Mouse (Mus musculus) limb, embryonic 13.5 days (tissue): ENCODE results near the gene Vcp. TPM values are rescaled to one million over a fixed set of nuclear protein-coding genes. Genes with fewer than 3 reads are reported as not detected.
A peak's percentile ranks its signal among the peaks of the same experiment; 100 is the strongest.
"Not testable (repeated sequence)": the region's sequence is repeated elsewhere in the genome, so short reads cannot be mapped to it uniquely, and the experiment has no call there.

ENCODE experiments used
- ATAC-seq: fragments of 200-750 bp; cut with Nextera tagmentation; 2 replicates; pipeline ENCODE4 v1.8.0; 2017; ENCODE audit warnings: low read depth, moderate number of reproducible peaks, moderate TSS enrichment; ENCODE audit not compliant: low FRiP score
- H3K27ac ChIP-seq: fragments of 300-500 bp; sonication (generic); 2 replicates; pipeline ENCODE4 v1.5.1; 2015; ENCODE audit warnings: inconsistent platforms, mild to moderate bottlenecking, moderate library complexity
- H3K27me3 ChIP-seq: fragments of 300-500 bp; sonication (generic); 2 replicates; pipeline ENCODE4 v1.6.1; 2015; ENCODE audit warnings: mild to moderate bottlenecking, inconsistent platforms
- H3K36me3 ChIP-seq: fragments of 300-500 bp; sonication (generic); 2 replicates; pipeline ENCODE4 v1.6.1; 2015; ENCODE audit warnings: inconsistent platforms, mild to moderate bottlenecking, moderate library complexity
- H3K4me1 ChIP-seq: fragments of 300-500 bp; sonication (generic); 2 replicates; pipeline ENCODE4 v1.6.1; 2015; ENCODE audit warnings: inconsistent platforms
- H3K4me2 ChIP-seq: fragments of 300-500 bp; sonication (generic); replicated peaks from 2 replicates; pipeline ENCODE4 v1.6.1; 2015; ENCODE audit warnings: inconsistent platforms, mild to moderate bottlenecking, moderate library complexity
- H3K4me3 ChIP-seq: fragments of 300-500 bp; sonication (generic); 2 replicates; pipeline ENCODE4 v1.5.1; 2015; ENCODE audit warnings: moderate library complexity, mild to moderate bottlenecking, inconsistent platforms
- H3K9ac ChIP-seq: fragments of 300-500 bp; sonication (generic); 2 replicates; pipeline ENCODE4 v1.6.1; 2015; ENCODE audit warnings: mild to moderate bottlenecking, inconsistent platforms
- H3K9me3 ChIP-seq: fragments of 300-500 bp; sonication (generic); 2 replicates; pipeline ENCODE4 v1.6.1; 2016; ENCODE audit warnings: inconsistent platforms
- WGBS: fragments of 180-500 bp; shearing (Covaris S2); methylation state at CpG from one replicate; pipeline ENCODE4 v1.1.7; 2015; 5-methylcytosine and 5-hydroxymethylcytosine counted together
- polyA plus RNA-seq: library from polyadenylated mRNA; unstranded; fragments of >200 nt; fragmentation: Nextera tagmentation; extraction: Ambion mirVana; gene quantifications from 2 replicates; pipeline ENCODE4 v1.2.1, GENCODE M21; 2015

Gene Vcp
- polyA plus RNA-seq = 598 and 608 TPM in 2 replicates

GRCm38 (mm10) chr4:43000141-43000986, at the start of gene Vcp:
TSS of gene Vcp (minus strand) at chr4:43000507.
- peak within 1 kb of the TSS; percentile 92 for H3K4me2 ChIP-seq
- peak within 1 kb of the TSS; percentile 97 for H3K4me3 ChIP-seq
- H3K27me3 ChIP-seq, H3K9me3 ChIP-seq: not testable (repeated sequence)
- H3K36me3 ChIP-seq = peaks cover 27% of the 10 kb centered on the region
- ATAC-seq = peak; percentile 99
- peak within 1 kb of the TSS; percentile 98 for H3K9ac ChIP-seq
- under 1% methylated on average over 50 of the region's 56 CpGs for WGBS
- H3K27ac ChIP-seq = peak within 1 kb of the TSS; percentile 99
- peaks cover 23% of the 10 kb centered on the region for H3K4me1 ChIP-seq

- Histone ChIP-seq H3K4me1 (peaks cover 18% of the 10 kb centered on the region), H3K27me3 (no peaks in the 10 kb centered on the region), H3K4me2 (peak overlapping the region; percentile 86), H3K9me3 (no peaks in the 10 kb centered on the region), H3K4me3 (0 out of 2 replicates have a peak overlapping the region, but pooled peaks have one; percentile 2), H3K27ac (no peak overlapping the region), H3K9ac (no peak overlapping the region), H3K36me3 (no peaks in the 10 kb centered on the region)
- ATAC-seq = no peak
- 10% methylated on average over 5 of the region's 5 CpGs for WGBS
These were observed 46.9 kb upstream of the Vcp start for GRCm38 (mm10) chr4:43047231-43047630.

- WGBS = 49% methylated on average over 5 of the region's 5 CpGs
- H3K9ac ChIP-seq = no peak overlapping the region
- H3K4me3 ChIP-seq = 0 out of 2 replicates have a peak overlapping the region, but pooled peaks have one; percentile 60
- no peaks in the 10 kb centered on the region for H3K9me3 ChIP-seq
- peaks cover 18% of the 10 kb centered on the region for H3K4me1 ChIP-seq
- peak overlapping the region; percentile 86 for H3K4me2 ChIP-seq
- H3K27ac ChIP-seq = no peak overlapping the region
- H3K27me3 ChIP-seq = no peaks in the 10 kb centered on the region
- ATAC-seq = no peak
- H3K36me3 ChIP-seq = no peaks in the 10 kb centered on the region
These were observed 46.3 kb upstream of the Vcp start for GRCm38 (mm10) chr4:43046607-43047006.

- Histone ChIP-seq H3K27me3 (no peaks in the 10 kb centered on the region), H3K4me3 (peak within 1 kb of the TSS; percentile 60), H3K9ac (peak within 1 kb of the TSS; percentile 65), H3K4me1 (peaks cover 18% of the 10 kb centered on the region), H3K36me3 (no peaks in the 10 kb centered on the region), H3K4me2 (peak within 1 kb of the TSS; percentile 86), H3K27ac (peak within 1 kb of the TSS; percentile 28; the same call in 1 of the 2 replicates), H3K9me3 (no peaks in the 10 kb centered on the region)
- ATAC-seq = peak; percentile 95
- under 1% methylated on average over 33 of the region's 33 CpGs for WGBS
These were observed 45.5 kb upstream of the Vcp start, which contains the start of gene Fam214b for GRCm38 (mm10) chr4:43045659-43046302. TSS of gene Fam214b (minus strand) at chr4:43046220.

- ATAC-seq = peak; percentile 8
- Histone ChIP-seq H3K4me3 (peak overlapping the region; percentile 60), H3K36me3 (no peaks in the 10 kb centered on the region), H3K27ac (peak overlapping the region; percentile 28; the same call in 1 of the 2 replicates), H3K4me1 (peaks cover 22% of the 10 kb centered on the region), H3K9ac (peak overlapping the region; percentile 55), H3K27me3 (no peaks in the 10 kb centered on the region), H3K4me2 (peak overlapping the region; percentile 86), H3K9me3 (no peaks in the 10 kb centered on the region)
- WGBS = 8% methylated on average over 13 of the region's 13 CpGs
These were observed 45.0 kb upstream of the Vcp start for GRCm38 (mm10) chr4:43045285-43045658.

GRCm38 (mm10) chr4:43044673-43045072, 44.4 kb upstream of the Vcp start:
- Histone ChIP-seq H3K9ac (peak overlapping the region; percentile 55), H3K9me3 (no peaks in the 10 kb centered on the region), H3K4me3 (peak overlapping the region; percentile 60), H3K4me1 (peaks cover 22% of the 10 kb centered on the region), H3K36me3 (no peaks in the 10 kb centered on the region), H3K27ac (no peak overlapping the region; the same call in 1 of the 2 replicates), H3K4me2 (peak overlapping the region; percentile 86), H3K27me3 (no peaks in the 10 kb centered on the region)
- 20% methylated on average over 4 of the region's 4 CpGs for WGBS
- no peak for ATAC-seq

GRCm38 (mm10) chr4:43043644-43044357, 43.5 kb upstream of the Vcp start:
- Histone ChIP-seq H3K4me2 (peak overlapping the region; percentile 86), H3K27ac (no peak overlapping the region), H3K27me3 (no peaks in the 10 kb centered on the region), H3K36me3 (no peaks in the 10 kb centered on the region), H3K4me3 (no peak overlapping the region), H3K9ac (peak overlapping the region; percentile 1; the same call in 1 of the 2 replicates), H3K4me1 (peaks cover 31% of the 10 kb centered on the region), H3K9me3 (no peaks in the 10 kb centered on the region)
- WGBS = 29% methylated on average over 7 of the region's 7 CpGs
- no peak for ATAC-seq

- peaks cover 9% of the 10 kb centered on the region for H3K36me3 ChIP-seq
These were observed 40.7 kb upstream of the Vcp start for GRCm38 (mm10) chr4:43040881-43041547.

GRCm38 (mm10) chr4:43040114-43040572, 39.8 kb upstream of the Vcp start:
- ATAC-seq = peak; percentile 98

More at GRCm38 (mm10) chr4:43040881-43041547, 40.7 kb upstream of the Vcp start:
- Histone ChIP-seq H3K27me3 (no peaks in the 10 kb centered on the region), H3K9ac (no peak overlapping the region), H3K4me1 (peaks cover 41% of the 10 kb centered on the region), H3K9me3 (no peaks in the 10 kb centered on the region), H3K4me3 (no peak overlapping the region), H3K4me2 (no peak overlapping the region), H3K27ac (peak overlapping the region; percentile 6; the same call in 1 of the 2 replicates)
- no peak for ATAC-seq
- 71% methylated on average over 9 of the region's 9 CpGs for WGBS

GRCm38 (mm10) chr4:43039609-43040008, 39.3 kb upstream of the Vcp start:
- WGBS = 2% methylated on average over 11 of the region's 11 CpGs

More at GRCm38 (mm10) chr4:43040114-43040572, 39.8 kb upstream of the Vcp start:
- Histone ChIP-seq H3K4me2 (peak overlapping the region; percentile 85), H3K36me3 (peaks cover 16% of the 10 kb centered on the region), H3K27me3 (no peaks in the 10 kb centered on the region), H3K4me1 (peaks cover 38% of the 10 kb centered on the region), H3K27ac (peak overlapping the region; percentile 67; the same call in 1 of the 2 replicates), H3K9me3 (no peaks in the 10 kb centered on the region), H3K4me3 (peak overlapping the region; percentile 77), H3K9ac (peak overlapping the region; percentile 80)
- under 1% methylated on average over 25 of the region's 25 CpGs for WGBS

More at GRCm38 (mm10) chr4:43039609-43040008, 39.3 kb upstream of the Vcp start:
- peak overlapping the region; percentile 77 for H3K4me3 ChIP-seq
- no peaks in the 10 kb centered on the region for H3K9me3 ChIP-seq
- peaks cover 33% of the 10 kb centered on the region for H3K4me1 ChIP-seq
- peak overlapping the region; percentile 85 for H3K4me2 ChIP-seq
- H3K36me3 ChIP-seq = peaks cover 21% of the 10 kb centered on the region
- ATAC-seq = no peak; the same call in none of the 2 replicates
- H3K9ac ChIP-seq = peak overlapping the region; percentile 80
- H3K27ac ChIP-seq = peak overlapping the region; percentile 67
- no peaks in the 10 kb centered on the region for H3K27me3 ChIP-seq
